Mouse (Mus musculus): Measurements from ENCODE around the gene Txndc2.

DNA sequence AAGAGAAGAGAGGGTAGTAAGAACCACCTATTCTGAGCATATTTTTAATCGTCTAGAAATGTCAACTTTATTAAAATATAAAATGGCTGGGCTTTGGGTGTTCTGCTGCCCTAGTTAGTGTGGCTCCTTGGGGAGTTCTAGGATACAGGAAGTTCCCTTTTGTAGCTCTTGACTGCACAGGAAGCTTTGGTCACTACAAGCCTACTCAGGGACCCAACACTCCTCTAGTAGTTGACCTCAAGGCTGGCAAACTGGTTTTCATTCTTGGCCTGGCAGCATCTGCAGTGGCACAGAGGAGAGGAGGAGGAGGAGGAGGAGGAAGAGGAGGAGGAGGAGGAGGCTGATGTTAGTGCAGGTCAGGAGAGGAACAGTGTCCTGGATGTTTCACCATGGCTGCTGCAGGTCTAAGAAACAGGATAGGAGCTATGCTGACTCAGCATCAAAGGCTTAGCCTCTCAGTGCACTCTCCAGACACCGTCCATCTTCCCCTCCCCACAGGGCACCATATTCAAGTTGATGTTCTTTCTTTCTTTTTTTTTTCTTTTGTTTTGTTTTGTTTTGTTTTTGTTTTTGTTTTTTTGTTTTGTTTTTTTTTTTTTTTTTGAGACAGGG, 38.9 kb upstream of the Txndc2 start:
- TF ChIP-seq CTCF (IDR thresholded peaks at IDR 0.05; ENCODE audit: extremely low read depth, insufficient read depth, low read length) = no peak
- TF ChIP-seq POLR2A (IDR thresholded peaks at IDR 0.05; ENCODE audit: extremely low read depth, insufficient read depth, low read length) = no peak
